Mouse (Mus musculus) intestine, embryonic 15.5 days (tissue): ENCODE results near the gene Phc2. TPM values are rescaled to one million over a fixed set of nuclear protein-coding genes. Genes with fewer than 3 reads are reported as not detected.

Experiments
- ATAC-seq: fragments of 200-750 bp; cut with Nextera tagmentation; 2 replicates; pipeline ENCODE4 v1.8.0; 2017; ENCODE audit warnings: moderate TSS enrichment, moderate library complexity
- H3K27ac ChIP-seq: fragments of 300-500 bp; sonication (generic); 2 replicates; pipeline ENCODE4 v1.5.1; 2015; ENCODE audit warnings: mild to moderate bottlenecking, inconsistent platforms
- H3K27me3 ChIP-seq: fragments of 300-500 bp; sonication (generic); replicated peaks from 2 replicates; pipeline ENCODE4 v1.6.1; 2015; ENCODE audit warnings: inconsistent platforms
- H3K36me3 ChIP-seq: fragments of 300-500 bp; sonication (generic); 2 replicates; pipeline ENCODE4 v1.6.1; 2015; ENCODE audit warnings: inconsistent platforms
- H3K4me1 ChIP-seq: fragments of 300-500 bp; sonication (generic); replicated peaks from 2 replicates; pipeline ENCODE4 v1.6.1; 2015; ENCODE audit warnings: inconsistent platforms
- H3K4me2 ChIP-seq: fragments of 300-500 bp; sonication (generic); replicated peaks from 2 replicates; pipeline ENCODE4 v1.6.1; 2015; ENCODE audit warnings: mild to moderate bottlenecking, inconsistent platforms
- H3K4me3 ChIP-seq: fragments of 300-500 bp; sonication (generic); replicated peaks from 2 replicates; pipeline ENCODE4 v1.5.1; 2015; ENCODE audit warnings: inconsistent platforms
- H3K9ac ChIP-seq: fragments of 300-500 bp; sonication (generic); 2 replicates; pipeline ENCODE4 v1.6.1; 2015; ENCODE audit warnings: inconsistent platforms
- H3K9me3 ChIP-seq: fragments of 300-500 bp; sonication (generic); 2 replicates; pipeline ENCODE4 v1.6.1; 2016; ENCODE audit warnings: inconsistent platforms
- WGBS: fragments of 180-500 bp; shearing (Covaris S2); methylation state at CpG from one replicate; pipeline ENCODE4 v1.1.7; 2015; 5-methylcytosine and 5-hydroxymethylcytosine counted together
- polyA plus RNA-seq: library from polyadenylated mRNA; unstranded; fragments of >200 nt; fragmentation: Nextera tagmentation; extraction: Ambion mirVana; gene quantifications from 2 replicates; pipeline ENCODE4 v1.2.1, GENCODE M21; 2015

Gene Phc2
- polyA plus RNA-seq, 1 experiment from 2014 or later = 42.3 TPM

DNA sequence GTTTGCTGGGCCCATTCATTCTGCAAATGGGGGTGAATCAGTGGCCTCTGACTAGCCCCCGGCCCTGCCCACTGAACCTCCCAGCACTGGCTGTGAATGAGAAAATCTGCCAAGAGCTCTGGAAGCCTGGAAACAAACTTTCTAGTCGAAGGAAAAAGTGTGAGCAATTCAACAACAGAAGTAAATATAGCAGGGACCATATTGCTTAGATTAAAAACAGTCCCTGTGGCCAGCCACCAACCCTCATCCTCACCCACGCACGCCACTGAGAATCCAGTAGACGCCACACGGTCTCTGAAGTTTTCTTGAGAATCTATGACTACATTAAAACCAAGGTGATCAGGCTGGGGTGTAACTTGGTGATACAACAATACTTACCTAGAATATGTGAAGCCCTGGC is 58.4 kb downstream of the Phc2 start:
- no peak overlapping the region for H3K4me2 ChIP-seq
- 86% methylated on average over 6 of the region's 6 CpGs for WGBS

DNA sequence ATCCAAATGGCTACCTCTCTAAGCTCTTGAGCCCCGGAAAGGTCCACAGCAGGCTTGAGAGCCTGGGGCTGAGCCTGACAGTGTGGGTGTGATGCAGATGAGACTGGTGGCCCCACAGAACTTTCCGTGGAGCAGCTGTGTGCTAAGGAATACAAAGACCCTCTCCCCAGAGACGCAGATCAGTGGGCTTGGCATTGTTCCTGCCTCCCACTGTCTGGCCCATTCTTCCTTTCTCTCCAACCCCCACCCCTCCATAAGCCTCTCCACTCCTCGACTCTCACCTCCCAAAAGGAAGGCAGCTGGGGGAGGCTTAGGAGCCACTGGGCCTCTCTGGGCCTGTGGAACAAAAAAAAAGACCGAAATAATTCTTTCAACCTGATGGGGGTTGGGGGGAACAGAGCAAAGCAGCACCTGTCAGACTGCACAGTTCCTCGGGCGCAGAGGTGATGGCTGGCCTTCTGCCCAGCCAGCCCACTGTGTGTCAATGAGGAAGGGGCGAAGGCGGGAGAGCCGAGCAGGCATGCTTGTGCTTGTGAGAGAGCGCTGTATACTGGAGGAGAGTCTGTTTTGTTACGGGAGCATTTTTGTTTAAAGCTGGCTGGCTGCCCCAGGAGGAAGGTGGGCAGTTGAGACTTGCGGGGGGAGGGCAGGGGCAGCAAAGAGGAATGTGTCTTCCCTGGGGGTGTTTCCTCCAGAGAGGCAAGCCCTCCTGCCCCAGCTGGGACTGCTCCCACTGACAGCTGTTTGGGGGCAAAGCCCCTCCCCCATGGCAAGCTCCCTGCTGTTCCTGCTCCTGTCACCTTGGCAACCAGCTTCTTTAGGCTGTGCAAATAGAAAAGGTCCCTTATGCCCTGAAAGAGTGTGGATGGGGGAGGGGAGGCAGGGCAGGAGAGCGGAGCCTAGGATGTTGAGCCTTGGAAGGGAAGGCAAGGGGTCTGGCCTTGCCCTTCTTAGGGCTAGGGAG is 61.0 kb downstream of the Phc2 start:
- peaks cover 40% of the 10 kb centered on the region for H3K4me1 ChIP-seq

More for the DNA sequence above, 58.4 kb downstream of the Phc2 start:
- H3K27ac ChIP-seq = no peak overlapping the region
- no peak for ATAC-seq
- no peak overlapping the region for H3K4me3 ChIP-seq
- no peaks in the 10 kb centered on the region for H3K36me3 ChIP-seq
- no peaks in the 10 kb centered on the region for H3K27me3 ChIP-seq
- H3K4me1 ChIP-seq = peaks cover 32% of the 10 kb centered on the region
- no peaks in the 10 kb centered on the region for H3K9me3 ChIP-seq
- no peak overlapping the region for H3K9ac ChIP-seq

DNA sequence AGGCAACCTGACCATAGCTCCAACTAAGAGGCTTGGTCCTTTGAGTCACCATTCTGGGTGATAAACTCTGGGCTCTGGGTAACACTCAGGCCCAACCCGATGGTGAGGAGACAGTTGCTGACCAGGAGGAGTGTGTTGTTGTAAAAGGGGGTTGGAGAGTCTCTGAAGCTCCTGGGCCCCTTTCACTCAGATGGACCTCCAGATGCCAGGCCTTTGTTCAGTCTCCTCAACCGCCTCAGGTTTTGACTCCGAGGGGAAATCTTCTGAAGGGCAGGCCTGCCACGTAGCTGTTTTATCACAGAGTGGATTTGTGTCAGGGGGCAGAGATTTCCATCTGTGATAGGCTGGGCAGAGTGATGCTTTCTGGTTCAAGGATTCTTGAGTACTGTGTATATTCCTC is 61.8 kb downstream of the Phc2 start:
- H3K4me1 ChIP-seq = peaks cover 45% of the 10 kb centered on the region
- 15% methylated on average over 4 of the region's 4 CpGs for WGBS
- peak overlapping the region; percentile 6 for H3K4me2 ChIP-seq
- no peak overlapping the region for H3K9ac ChIP-seq
- no peak for ATAC-seq
- no peaks in the 10 kb centered on the region for H3K9me3 ChIP-seq
- H3K27me3 ChIP-seq = no peaks in the 10 kb centered on the region
- H3K4me3 ChIP-seq = no peak overlapping the region
- peak overlapping the region; percentile 60 for H3K27ac ChIP-seq
- H3K36me3 ChIP-seq = no peaks in the 10 kb centered on the region

More for the DNA sequence above, 61.0 kb downstream of the Phc2 start:
- no peak overlapping the region for H3K4me3 ChIP-seq
- ATAC-seq = peak; percentile 64
- H3K9me3 ChIP-seq = no peaks in the 10 kb centered on the region
- no peak overlapping the region for H3K9ac ChIP-seq
- peak overlapping the region; percentile 60 for H3K27ac ChIP-seq
- H3K4me2 ChIP-seq = peak overlapping the region; percentile 6
- no peaks in the 10 kb centered on the region for H3K36me3 ChIP-seq
- 17% methylated on average over 14 of the region's 14 CpGs for WGBS
- H3K27me3 ChIP-seq = no peaks in the 10 kb centered on the region

DNA sequence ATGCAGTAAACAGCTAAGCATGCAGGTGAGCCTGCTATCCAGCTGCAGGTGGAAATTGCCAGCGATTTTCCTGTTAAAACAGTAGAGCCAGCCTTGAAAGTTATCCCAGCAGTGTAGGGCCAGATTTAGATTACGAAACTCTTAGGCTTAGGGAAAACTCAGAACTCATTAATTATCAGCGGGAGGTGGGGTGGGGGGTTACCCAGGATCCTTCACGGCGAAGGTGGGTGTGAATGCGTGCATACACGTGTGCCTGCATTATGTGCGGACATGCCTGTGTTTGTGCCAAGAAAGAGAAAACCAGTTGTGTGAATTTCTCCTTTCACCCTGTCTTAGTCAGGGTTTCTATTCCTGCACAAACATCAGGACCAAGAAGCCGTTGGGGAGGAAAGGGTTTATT is 62.2 kb downstream of the Phc2 start:
- 55% methylated on average over 9 of the region's 9 CpGs for WGBS
- no peak for ATAC-seq

DNA sequence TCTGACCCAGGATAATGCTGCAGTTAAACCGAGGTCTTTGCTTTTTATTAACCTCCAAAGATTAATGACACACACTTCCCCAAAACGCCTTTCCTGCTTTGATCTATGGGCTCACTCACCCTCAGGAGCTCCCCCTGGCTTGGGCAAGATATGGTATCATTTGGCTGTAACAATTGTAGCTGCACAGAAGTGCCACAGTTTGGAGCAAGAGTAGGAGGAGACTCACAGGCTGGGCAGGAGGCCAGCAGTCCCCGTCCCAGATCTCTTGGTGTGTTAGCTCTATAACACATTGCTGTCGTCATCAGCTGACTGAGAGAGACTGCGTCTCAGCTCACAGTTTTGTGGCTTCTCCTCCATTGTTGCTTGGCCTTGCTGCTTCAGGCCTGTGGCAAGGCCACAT is 65.6 kb downstream of the Phc2 start:
- Histone ChIP-seq H3K36me3 (no peaks in the 10 kb centered on the region), H3K4me3 (no peak overlapping the region), H3K27ac (peak overlapping the region; percentile 29), H3K4me2 (no peak overlapping the region), H3K9ac (no peak overlapping the region), H3K9me3 (no peaks in the 10 kb centered on the region), H3K4me1 (peaks cover 28% of the 10 kb centered on the region), H3K27me3 (no peaks in the 10 kb centered on the region)
- 16% methylated on average over 5 of the region's 5 CpGs for WGBS
- ATAC-seq = peak; percentile 55; the same call in 1 of the 2 replicates

More for the DNA sequence above, 62.2 kb downstream of the Phc2 start:
- H3K4me3 ChIP-seq = no peak overlapping the region
- no peaks in the 10 kb centered on the region for H3K9me3 ChIP-seq
- no peak overlapping the region for H3K4me2 ChIP-seq
- no peaks in the 10 kb centered on the region for H3K36me3 ChIP-seq
- no peaks in the 10 kb centered on the region for H3K27me3 ChIP-seq
- no peak overlapping the region; the same call in 1 of the 2 replicates for H3K27ac ChIP-seq
- no peak overlapping the region for H3K9ac ChIP-seq
- peaks cover 43% of the 10 kb centered on the region for H3K4me1 ChIP-seq

DNA sequence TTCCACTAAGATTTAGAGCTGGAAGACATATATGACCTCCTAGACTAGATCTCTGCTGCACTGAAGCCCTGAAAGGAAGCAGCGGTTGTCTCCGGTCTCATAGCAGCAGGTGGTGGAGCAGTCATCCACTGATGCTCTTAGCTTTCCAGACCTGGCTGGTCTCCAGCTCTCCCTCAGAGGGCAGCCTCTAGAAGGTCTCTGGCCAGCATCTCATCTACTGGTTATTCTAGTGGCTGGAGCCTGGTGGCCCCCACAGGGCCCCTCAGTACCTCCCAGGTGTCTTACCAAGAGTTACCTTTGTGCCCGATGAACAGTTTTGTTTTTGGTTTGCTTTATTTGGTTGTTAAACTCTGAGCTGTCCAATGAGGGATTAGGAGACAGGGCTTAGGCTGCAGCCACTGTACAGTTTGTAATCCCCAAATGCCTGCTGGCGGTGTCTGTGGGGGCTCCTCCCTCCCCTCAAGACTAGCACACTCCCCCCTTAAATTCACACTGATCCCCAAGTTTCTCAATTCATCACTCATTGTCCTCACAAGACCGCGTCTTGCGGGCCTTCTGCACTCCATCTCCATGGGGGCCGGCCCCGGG is 66.7 kb downstream of the Phc2 start:
- no peak overlapping the region for H3K9ac ChIP-seq
- H3K27me3 ChIP-seq = no peaks in the 10 kb centered on the region
- no peaks in the 10 kb centered on the region for H3K36me3 ChIP-seq
- no peak for ATAC-seq
- no peak overlapping the region for H3K4me2 ChIP-seq
- no peak overlapping the region for H3K4me3 ChIP-seq
- peaks cover 17% of the 10 kb centered on the region for H3K4me1 ChIP-seq
- 68% methylated on average over 9 of the region's 9 CpGs for WGBS
- H3K9me3 ChIP-seq = no peaks in the 10 kb centered on the region
- H3K27ac ChIP-seq = no peak overlapping the region

DNA sequence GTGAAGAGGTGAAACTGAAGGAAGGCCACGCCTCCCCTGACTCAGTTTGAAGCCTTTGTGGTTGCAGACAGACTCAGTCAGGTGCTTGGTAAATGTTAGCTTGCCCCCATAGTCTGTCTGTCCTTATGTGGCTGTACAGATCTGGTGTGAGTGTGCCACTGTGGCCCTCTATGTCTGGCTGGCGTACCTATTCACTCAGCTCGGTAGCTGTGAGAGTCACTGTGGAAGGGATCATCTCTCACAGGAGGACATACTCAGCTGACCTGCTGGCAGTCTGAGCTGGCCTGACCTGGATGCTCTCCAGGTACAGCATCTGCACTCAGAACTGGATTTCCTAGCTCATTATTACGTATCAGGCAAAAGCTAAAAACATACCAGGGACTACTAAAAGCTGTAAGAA is 67.3 kb downstream of the Phc2 start:
- H3K4me1 ChIP-seq = peaks cover 13% of the 10 kb centered on the region
- no peak for ATAC-seq
- 89% methylated on average over 4 of the region's 4 CpGs for WGBS

DNA sequence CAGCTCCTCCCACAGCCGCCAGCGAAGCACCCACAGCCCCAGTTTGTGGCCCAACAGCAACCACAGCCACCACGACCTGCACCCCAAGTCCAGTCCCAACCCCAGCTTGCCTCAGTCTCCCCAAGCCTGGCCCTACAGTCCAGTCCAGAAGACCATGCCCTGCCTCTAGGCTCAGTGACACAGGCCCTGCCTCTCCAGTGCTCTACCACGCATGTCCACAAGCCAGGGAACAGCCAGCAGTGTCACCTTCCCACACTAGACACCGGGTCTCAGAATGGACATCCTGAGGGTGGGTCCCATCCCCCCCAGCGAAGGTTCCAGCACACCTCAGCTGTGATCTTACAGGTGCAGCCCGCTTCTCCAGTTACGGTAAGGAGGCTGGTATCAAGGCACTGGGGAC is 68.4 kb downstream of the Phc2 start:
- Histone ChIP-seq H3K4me1 (peaks cover 13% of the 10 kb centered on the region), H3K27ac (no peak overlapping the region), H3K9me3 (no peaks in the 10 kb centered on the region), H3K4me3 (no peak overlapping the region), H3K27me3 (no peaks in the 10 kb centered on the region), H3K36me3 (no peaks in the 10 kb centered on the region), H3K9ac (no peak overlapping the region), H3K4me2 (no peak overlapping the region)
- 86% methylated on average over 8 of the region's 8 CpGs for WGBS
- ATAC-seq = no peak

More for the DNA sequence above, 67.3 kb downstream of the Phc2 start:
- Histone ChIP-seq H3K4me3 (no peak overlapping the region), H3K4me2 (no peak overlapping the region), H3K27ac (no peak overlapping the region), H3K27me3 (no peaks in the 10 kb centered on the region), H3K36me3 (no peaks in the 10 kb centered on the region), H3K9ac (no peak overlapping the region), H3K9me3 (no peaks in the 10 kb centered on the region)

DNA sequence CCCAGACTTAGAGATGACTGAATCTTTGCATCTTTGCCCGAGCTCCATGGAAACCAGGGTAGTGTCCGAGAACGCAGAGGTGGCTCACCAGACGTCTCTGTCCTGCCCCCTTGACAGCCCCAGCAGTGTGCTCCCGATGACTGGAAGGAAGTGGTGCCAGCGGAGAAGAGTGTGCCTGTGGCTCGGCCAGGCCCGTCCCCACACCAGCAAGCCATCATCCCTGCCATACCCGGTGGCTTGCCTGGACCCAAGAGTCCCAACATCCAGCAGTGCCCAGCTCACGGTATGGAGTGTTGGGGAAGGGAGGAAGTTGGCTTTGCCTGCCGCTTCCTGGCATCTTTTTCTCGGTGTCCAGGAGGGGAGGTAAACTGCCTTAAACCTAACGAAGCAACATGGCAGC is 68.9 kb downstream of the Phc2 start:
- no peak for ATAC-seq
- Histone ChIP-seq H3K4me1 (peaks cover 13% of the 10 kb centered on the region), H3K9me3 (no peaks in the 10 kb centered on the region), H3K4me3 (no peak overlapping the region), H3K36me3 (no peaks in the 10 kb centered on the region), H3K27ac (no peak overlapping the region), H3K4me2 (no peak overlapping the region), H3K27me3 (no peaks in the 10 kb centered on the region), H3K9ac (no peak overlapping the region)
- 85% methylated on average over 13 of the region's 13 CpGs for WGBS

DNA sequence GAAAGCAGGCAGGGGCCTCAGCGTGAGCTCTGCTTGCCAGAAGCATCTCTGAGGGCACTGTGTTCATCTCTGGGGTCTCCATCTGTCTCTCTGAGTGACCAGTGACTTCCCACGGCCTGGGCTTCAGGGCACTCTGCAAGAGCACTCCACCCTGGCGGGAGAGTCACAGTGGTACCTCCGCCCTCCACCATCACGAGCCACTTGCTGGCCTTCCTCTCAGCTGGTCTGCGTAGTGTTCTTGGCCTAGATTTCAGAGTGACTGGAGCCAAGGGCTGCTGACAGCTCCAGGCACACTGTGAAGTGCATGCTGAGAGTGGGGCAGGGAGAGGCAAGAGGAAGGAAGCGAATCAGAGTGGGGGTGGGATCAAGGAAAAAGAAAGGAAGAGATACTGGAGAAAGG is 69.6 kb downstream of the Phc2 start:
- no peaks in the 10 kb centered on the region for H3K27me3 ChIP-seq
- no peak overlapping the region for H3K4me3 ChIP-seq
- H3K4me2 ChIP-seq = no peak overlapping the region
- H3K27ac ChIP-seq = no peak overlapping the region
- peaks cover 20% of the 10 kb centered on the region for H3K4me1 ChIP-seq
- no peak for ATAC-seq
- H3K9ac ChIP-seq = no peak overlapping the region
- no peaks in the 10 kb centered on the region for H3K36me3 ChIP-seq
- H3K9me3 ChIP-seq = no peaks in the 10 kb centered on the region
- WGBS = 74% methylated on average over 7 of the region's 7 CpGs

DNA sequence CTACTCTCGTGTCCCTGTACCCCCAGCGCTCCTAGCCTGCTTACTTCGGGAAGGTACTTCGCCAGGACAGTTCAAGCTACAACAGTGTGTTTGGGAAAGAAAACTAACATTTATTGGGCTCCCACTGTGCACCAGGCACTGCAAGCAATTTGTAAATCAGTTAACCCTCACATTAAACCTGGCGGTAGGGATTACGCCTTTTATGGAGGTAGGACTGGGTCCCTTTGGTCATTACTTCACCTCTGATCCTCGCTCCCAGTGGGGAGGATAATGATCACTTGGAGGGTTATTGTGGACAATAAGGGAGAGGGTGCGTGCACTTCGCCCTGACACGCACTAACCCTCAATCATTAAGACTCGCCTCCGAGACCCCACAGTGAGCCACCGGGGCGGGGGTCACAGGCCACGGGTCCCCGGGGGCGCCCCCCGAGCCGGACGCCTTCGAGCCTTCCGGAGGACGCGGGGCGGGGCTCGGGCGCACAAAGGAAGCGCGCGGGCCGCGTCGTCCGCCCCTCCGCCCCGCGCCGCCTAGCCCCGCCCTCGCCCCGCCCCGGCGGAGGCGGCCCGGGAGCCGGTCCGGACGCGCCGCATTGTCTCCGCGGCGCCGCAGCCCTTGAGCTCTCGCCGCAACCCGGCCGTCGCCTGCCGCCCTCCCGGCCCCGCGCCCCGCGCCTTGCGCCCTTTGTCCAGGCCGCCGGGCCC is 72.7 kb downstream of the Phc2 start:
- peak overlapping the region; percentile 87 for H3K9ac ChIP-seq
- H3K27me3 ChIP-seq = no peaks in the 10 kb centered on the region
- H3K4me1 ChIP-seq = peaks cover 21% of the 10 kb centered on the region
- no peaks in the 10 kb centered on the region for H3K36me3 ChIP-seq
- H3K4me3 ChIP-seq = peak overlapping the region; percentile 82
- H3K9me3 ChIP-seq = no peaks in the 10 kb centered on the region
- peak; percentile 97 for ATAC-seq
- WGBS = 3% methylated on average over 56 of the region's 68 CpGs
- H3K27ac ChIP-seq = peak overlapping the region; percentile 85
- H3K4me2 ChIP-seq = peak overlapping the region; percentile 66

DNA sequence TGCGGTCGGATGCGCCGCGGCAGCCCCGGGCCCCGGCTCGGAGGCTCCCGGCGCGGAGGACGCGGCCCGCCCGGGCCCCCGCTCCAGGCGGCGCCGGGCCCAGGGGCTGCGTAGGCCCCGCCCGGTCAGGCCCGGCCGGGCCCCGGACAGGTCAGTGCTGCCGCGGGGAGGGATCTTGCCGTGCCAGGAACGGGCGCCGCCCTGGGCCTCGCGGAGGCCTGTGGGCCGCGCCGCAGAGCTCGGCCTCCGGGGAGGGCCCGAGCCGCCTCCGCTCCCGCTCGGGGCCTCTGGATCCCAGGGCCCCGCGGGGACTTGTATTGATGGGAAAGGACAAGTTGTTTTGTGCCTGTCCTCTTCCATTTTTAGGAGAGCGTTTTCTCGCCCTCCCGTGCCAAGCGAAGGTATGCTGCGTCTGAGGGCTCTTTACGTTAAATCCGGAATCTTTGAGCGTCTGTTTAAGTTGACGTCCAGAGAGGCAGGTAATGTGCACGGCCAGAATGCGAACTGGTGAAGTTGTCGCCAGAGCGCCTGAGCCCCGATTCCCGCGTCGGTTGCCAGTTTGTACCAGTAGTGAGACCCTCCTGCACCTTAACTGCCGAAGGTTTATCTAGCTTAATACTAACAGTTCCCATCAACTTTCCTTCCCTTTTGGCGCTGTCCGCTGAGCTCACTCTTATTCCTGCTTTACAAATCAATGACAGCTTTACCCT is 73.4 kb downstream of the Phc2 start:
- peak overlapping the region; percentile 66 for H3K4me2 ChIP-seq
- peak overlapping the region; percentile 82 for H3K4me3 ChIP-seq
- H3K9me3 ChIP-seq = no peaks in the 10 kb centered on the region
- under 1% methylated on average over 65 of the region's 65 CpGs for WGBS
- H3K27me3 ChIP-seq = no peaks in the 10 kb centered on the region
- peak overlapping the region; percentile 85 for H3K27ac ChIP-seq
- peak overlapping the region; percentile 87 for H3K9ac ChIP-seq
- H3K36me3 ChIP-seq = no peaks in the 10 kb centered on the region
- H3K4me1 ChIP-seq = peaks cover 21% of the 10 kb centered on the region
- ATAC-seq = peak; percentile 93
